Mouse (Mus musculus): ENCODE measurements around the gene Cacna2d3. TPM values are rescaled to one million over a fixed set of nuclear protein-coding genes. Genes with fewer than 3 reads are reported as not detected.
A peak's percentile ranks its signal among the peaks of the same experiment; 100 is the strongest.

Gene Cacna2d3
- total and polyA plus RNA-seq, 2 experiments from 2014 or later, result 0.19 TPM; not detected in 1

DNA sequence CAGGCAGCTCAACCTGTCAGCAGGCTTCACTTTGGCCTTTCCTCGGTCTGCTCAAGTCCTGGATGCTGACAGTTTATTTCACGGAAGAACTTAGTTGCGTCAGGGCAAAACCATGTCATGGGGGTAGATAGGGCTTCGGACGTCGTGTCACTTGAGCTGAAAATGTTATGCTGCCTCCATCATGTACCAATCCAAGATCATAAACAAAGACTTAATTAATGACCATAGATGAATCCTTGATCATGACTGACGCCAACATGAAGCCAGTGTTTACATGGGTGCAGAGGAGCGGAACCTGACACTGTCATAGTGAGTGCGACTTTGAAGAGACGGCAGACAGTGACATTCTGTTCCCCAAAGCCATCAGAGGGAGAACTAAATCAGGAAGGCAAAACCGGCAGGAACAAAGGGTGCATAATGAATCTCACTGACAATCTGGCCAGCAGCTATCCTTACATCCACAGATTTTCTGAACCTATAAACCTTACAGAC, 542.2 kb downstream of the Cacna2d3 start:
- no peak overlapping the region for H3K27ac ChIP-seq (ENCODE audit: low read depth)
- H3K27me3 ChIP-seq (ENCODE audit: control insufficient read depth, insufficient read depth, low read length), result no peaks in the 10 kb centered on the region
- H3K4me3 ChIP-seq (ENCODE audit: low read depth, low read length), result no peak overlapping the region
- H3K9me3 ChIP-seq (replicated peaks; ENCODE audit: control insufficient read depth, low read length), result no peaks in the 10 kb centered on the region
- no peak for TF ChIP-seq EP300 (IDR thresholded peaks at IDR 0.05; ENCODE audit: low read depth)
- no peak for TF ChIP-seq CTCF (IDR thresholded peaks at IDR 0.05; ENCODE audit: low read depth)
- H3K4me1 ChIP-seq (ENCODE audit: control insufficient read depth, insufficient read depth), result no peaks in the 10 kb centered on the region
- ATAC-seq (ENCODE audit: insufficient read depth, low read depth), result no peak; the same call in 1 of the 2 replicates
- no peak overlapping the region for H3K9ac ChIP-seq (replicated peaks; ENCODE audit: low read depth, low read length)
- WGBS, result 41% methylated on average over 11 of the region's 11 CpGs
- no peak for DNase-seq (ENCODE audit: low spot score)
- H3K4me2 ChIP-seq (ENCODE audit: low read depth, low read length), result 0 out of 2 replicates have a peak overlapping the region, but pooled peaks have one; percentile 9
- no peaks in the 10 kb centered on the region for H3K36me3 ChIP-seq (replicated peaks; ENCODE audit: control insufficient read depth, insufficient read depth, low read length)

DNA sequence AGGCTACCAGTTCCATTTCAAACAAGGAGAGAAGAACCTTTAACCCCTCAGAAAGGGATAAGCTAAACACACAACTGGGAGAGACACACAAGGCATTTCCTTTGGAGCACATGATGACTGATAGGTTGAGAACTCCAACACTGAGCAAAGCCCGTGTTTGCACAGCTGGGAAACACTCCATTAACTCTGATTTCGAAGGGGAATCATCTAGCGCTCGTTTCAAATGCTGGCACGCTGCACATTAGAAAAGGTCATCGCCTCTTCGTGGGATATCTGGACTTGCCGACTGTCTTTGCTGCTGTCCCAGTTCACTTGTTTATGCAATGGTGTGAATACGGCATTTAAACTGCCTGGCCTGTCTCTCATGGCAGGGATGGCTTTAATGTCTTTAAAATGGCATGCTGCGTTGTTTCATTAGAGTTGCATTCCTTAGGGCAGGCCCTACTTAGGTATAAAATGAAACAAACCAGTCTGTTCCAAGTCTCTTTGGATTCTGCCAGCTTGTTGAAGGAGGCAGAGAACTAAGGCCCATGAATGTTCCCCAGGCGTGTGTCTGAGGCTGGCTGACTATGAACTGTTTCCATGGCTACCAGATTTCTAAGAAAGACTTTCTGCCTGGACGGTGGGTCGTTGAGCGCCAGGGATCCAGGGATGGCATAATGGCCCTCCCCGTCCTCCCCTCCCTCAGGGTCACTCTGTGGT, 542.8 kb downstream of the Cacna2d3 start:
- Histone ChIP-seq H3K4me1 (ENCODE audit: control insufficient read depth, insufficient read depth) (no peaks in the 10 kb centered on the region), H3K36me3 (replicated peaks; ENCODE audit: control insufficient read depth, insufficient read depth, low read length) (no peaks in the 10 kb centered on the region), H3K9me3 (replicated peaks; ENCODE audit: control insufficient read depth, low read length) (no peaks in the 10 kb centered on the region), H3K4me3 (ENCODE audit: low read depth, low read length) (no peak overlapping the region), H3K4me2 (ENCODE audit: low read depth, low read length) (0 out of 2 replicates have a peak overlapping the region, but pooled peaks have one; percentile 9), H3K27ac (ENCODE audit: low read depth) (no peak overlapping the region), H3K27me3 (ENCODE audit: control insufficient read depth, insufficient read depth, low read length) (no peaks in the 10 kb centered on the region), H3K9ac (replicated peaks; ENCODE audit: low read depth, low read length) (no peak overlapping the region)
- 45% methylated on average over 15 of the region's 15 CpGs for WGBS
- ATAC-seq (ENCODE audit: insufficient read depth, low read depth) (0 out of 2 replicates have a peak, but pooled peaks have one; percentile 30), DNase-seq (ENCODE audit: low spot score) (peak; percentile 10)
- TF ChIP-seq CTCF (IDR thresholded peaks at IDR 0.05; ENCODE audit: low read depth), result no peak
- TF ChIP-seq EP300 (IDR thresholded peaks at IDR 0.05; ENCODE audit: low read depth), result no peak

DNA sequence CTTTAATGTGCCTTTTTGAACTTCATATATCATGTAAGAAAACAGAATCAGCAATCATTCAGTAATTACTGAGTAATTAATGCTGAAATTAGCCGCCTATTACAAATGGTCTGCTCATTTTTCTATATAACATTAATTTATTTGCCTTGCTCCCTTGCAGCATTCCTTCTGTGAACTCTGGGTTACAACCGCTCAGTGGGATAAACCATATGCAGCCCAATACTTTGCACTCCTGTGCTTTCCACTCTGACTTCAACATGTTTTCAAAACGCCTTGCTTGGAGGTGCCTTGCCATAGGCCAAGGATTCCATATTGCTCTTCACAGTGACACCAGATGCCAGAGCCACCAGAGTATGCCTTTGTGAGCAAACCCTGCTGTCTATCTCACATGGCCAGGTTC, 546.9 kb downstream of the Cacna2d3 start:
- TF ChIP-seq EP300 (IDR thresholded peaks at IDR 0.05; ENCODE audit: low read depth) (no peak), CTCF (IDR thresholded peaks at IDR 0.05; ENCODE audit: low read depth) (no peak)
- 85% methylated on average over 3 of the region's 3 CpGs for WGBS
- no peak for ATAC-seq (ENCODE audit: insufficient read depth, low read depth)
- H3K27ac ChIP-seq (ENCODE audit: low read depth), result no peak overlapping the region
- H3K9me3 ChIP-seq (replicated peaks; ENCODE audit: control insufficient read depth, low read length), result no peaks in the 10 kb centered on the region
- H3K4me3 ChIP-seq (ENCODE audit: low read depth, low read length), result no peak overlapping the region
- no peak overlapping the region for H3K4me2 ChIP-seq (ENCODE audit: low read depth, low read length)
- no peaks in the 10 kb centered on the region for H3K27me3 ChIP-seq (ENCODE audit: control insufficient read depth, insufficient read depth, low read length)
- H3K36me3 ChIP-seq (replicated peaks; ENCODE audit: control insufficient read depth, insufficient read depth, low read length), result no peaks in the 10 kb centered on the region
- no peak for DNase-seq (ENCODE audit: low spot score)
- H3K4me1 ChIP-seq (ENCODE audit: control insufficient read depth, insufficient read depth), result no peaks in the 10 kb centered on the region
- H3K9ac ChIP-seq (replicated peaks; ENCODE audit: low read depth, low read length), result no peak overlapping the region

DNA sequence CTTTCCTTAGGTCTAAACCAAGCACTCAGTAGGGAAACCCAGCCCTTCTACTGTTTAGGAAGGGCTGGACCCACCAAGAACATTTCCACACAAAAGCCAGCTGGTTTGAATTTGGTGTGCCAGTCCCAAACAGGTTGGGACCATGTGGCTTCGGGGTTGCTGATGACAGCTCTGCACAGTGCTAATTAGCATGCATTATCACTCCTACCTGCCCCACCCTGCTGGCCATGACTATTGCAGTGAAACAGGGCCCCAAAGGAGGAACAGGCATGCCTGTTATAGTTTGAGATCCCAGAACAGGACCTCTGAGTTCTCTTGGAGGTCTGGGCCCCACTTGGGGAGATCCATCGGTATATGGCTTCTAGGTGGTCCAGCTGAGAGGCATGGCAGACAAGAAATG, 549.5 kb downstream of the Cacna2d3 start:
- DNase-seq (ENCODE audit: low spot score) (no peak), ATAC-seq (ENCODE audit: insufficient read depth, low read depth) (no peak)
- Histone ChIP-seq H3K9me3 (replicated peaks; ENCODE audit: control insufficient read depth, low read length) (no peaks in the 10 kb centered on the region), H3K4me3 (ENCODE audit: low read depth, low read length) (no peak overlapping the region), H3K4me2 (ENCODE audit: low read depth, low read length) (no peak overlapping the region), H3K36me3 (replicated peaks; ENCODE audit: control insufficient read depth, insufficient read depth, low read length) (no peaks in the 10 kb centered on the region), H3K27me3 (ENCODE audit: control insufficient read depth, insufficient read depth, low read length) (no peaks in the 10 kb centered on the region), H3K27ac (ENCODE audit: low read depth) (no peak overlapping the region), H3K4me1 (ENCODE audit: control insufficient read depth, insufficient read depth) (no peaks in the 10 kb centered on the region), H3K9ac (replicated peaks; ENCODE audit: low read depth, low read length) (no peak overlapping the region)
- 86% methylated on average over 2 of the region's 2 CpGs for WGBS
- TF ChIP-seq CTCF (IDR thresholded peaks at IDR 0.05; ENCODE audit: low read depth) (no peak), EP300 (IDR thresholded peaks at IDR 0.05; ENCODE audit: low read depth) (no peak)

DNA sequence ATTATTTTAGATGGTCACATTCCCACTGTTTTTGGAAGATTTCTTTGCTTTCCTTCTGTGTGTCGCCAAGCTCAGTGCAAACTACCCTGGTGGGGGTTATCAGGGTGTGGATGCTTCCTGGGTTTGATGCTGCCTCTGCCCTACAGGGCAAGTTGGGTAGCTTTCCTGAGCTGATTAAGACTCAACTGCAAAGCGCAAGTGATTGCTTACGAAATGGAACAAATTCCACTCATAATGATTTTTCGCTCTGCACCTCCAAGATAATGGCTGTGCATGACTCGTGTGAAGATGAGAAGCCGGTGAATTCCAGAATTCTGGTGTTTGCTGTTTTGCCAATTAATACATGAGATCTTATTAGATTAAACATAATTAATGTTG, 557.0 kb downstream of the Cacna2d3 start:
- no peak overlapping the region for H3K9ac ChIP-seq (replicated peaks; ENCODE audit: low read depth, low read length)
- H3K9me3 ChIP-seq (replicated peaks; ENCODE audit: control insufficient read depth, low read length), result no peaks in the 10 kb centered on the region
- H3K27me3 ChIP-seq (ENCODE audit: control insufficient read depth, insufficient read depth, low read length), result no peaks in the 10 kb centered on the region
- H3K4me3 ChIP-seq (ENCODE audit: low read depth, low read length), result no peak overlapping the region
- no peak for TF ChIP-seq CTCF (IDR thresholded peaks at IDR 0.05; ENCODE audit: low read depth)
- TF ChIP-seq EP300 (IDR thresholded peaks at IDR 0.05; ENCODE audit: low read depth), result no peak
- no peak overlapping the region for H3K27ac ChIP-seq (ENCODE audit: low read depth)
- H3K4me2 ChIP-seq (ENCODE audit: low read depth, low read length), result no peak overlapping the region
- ATAC-seq (ENCODE audit: insufficient read depth, low read depth), result no peak
- no peaks in the 10 kb centered on the region for H3K36me3 ChIP-seq (replicated peaks; ENCODE audit: control insufficient read depth, insufficient read depth, low read length)
- 76% methylated on average over 6 of the region's 6 CpGs for WGBS
- no peaks in the 10 kb centered on the region for H3K4me1 ChIP-seq (ENCODE audit: control insufficient read depth, insufficient read depth)
- DNase-seq (ENCODE audit: low spot score), result no peak

All from heart, postnatal 0 days (tissue).